Mouse (Mus musculus) heart, postnatal 0 days (tissue): Measurements from ENCODE around the gene Gm37240.

Experiments
- CTCF ChIP-seq: IDR thresholded peaks from 2 replicates; pipeline ENCODE4 v1.5.1; 2016; ENCODE audit warnings: antibody characterized with exemption, control low read depth, low read depth
- EP300 ChIP-seq: IDR thresholded peaks from 2 replicates; pipeline ENCODE4 v1.6.1; 2016; ENCODE audit warnings: antibody characterized with exemption, low read depth

DNA sequence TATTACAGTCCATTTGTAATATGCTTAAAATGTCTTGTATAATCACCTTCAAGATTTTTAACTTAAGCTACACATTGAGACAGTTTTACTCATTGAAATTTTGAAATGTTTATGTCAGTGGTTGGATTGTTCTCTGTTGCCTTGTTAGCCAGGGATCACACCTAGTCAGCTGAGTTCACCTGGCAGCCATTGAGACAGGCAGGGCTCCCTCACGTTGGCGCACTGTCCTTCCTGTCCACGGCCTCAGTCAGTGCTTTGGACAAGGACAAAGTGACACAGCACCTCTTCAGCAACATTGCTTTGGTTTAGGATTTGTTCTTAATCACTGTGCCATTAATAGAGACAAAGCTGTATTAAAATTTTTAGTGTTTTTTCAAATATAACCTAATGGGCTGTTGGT, 958.1 kb downstream of the Gm37240 start:
- TF ChIP-seq CTCF (no peak), EP300 (no peak)
